8 mouse cellular contexts compared by ENCODE assay signal in the genomic region with DNA sequence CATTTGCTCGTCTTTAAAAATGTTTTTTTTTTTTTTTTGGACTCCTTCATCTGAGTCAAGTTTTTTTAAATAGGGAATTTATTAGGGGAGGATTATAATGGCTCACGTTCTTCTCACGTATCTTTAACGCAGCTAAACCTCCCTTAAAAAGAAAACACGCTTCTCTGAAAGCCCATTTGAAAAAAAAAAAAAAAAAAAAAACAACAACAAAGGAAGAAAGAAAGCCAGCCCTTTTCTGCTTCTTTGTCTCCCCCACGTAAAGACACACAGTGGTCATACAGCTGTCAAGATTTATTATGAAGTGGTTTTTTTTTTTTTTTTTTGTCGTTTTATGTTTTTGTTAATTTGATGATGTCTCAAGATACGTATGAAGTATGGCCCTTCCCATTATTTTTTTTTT. TPM values are rescaled to one million over a fixed set of nuclear protein-coding genes. Genes with fewer than 3 reads are reported as not detected.
DNase-seq lines count a peak whose midpoint lies in the region; ATAC-seq and TF ChIP-seq lines count a peak whose summit lies in the region.

No protein-coding gene starts in this region.

- H3K27me3 ChIP-seq in heart, embryonic 12.5 days (replicated peaks): 0 out of 2 replicates have a peak, but pooled peaks cover 6% of the 10 kb centered on the region
- peaks cover 17% of the 10 kb centered on the region for H3K27me3 ChIP-seq in E14TG2a.4 (ENCODE audit: insufficient read depth, low read length)
- H3K27me3 ChIP-seq in forebrain, embryonic 15.5 days: no peaks in the 10 kb centered on the region
- no peaks in the 10 kb centered on the region; the same call in 1 of the 2 replicates for H3K27me3 ChIP-seq in liver, embryonic 16.5 days (ENCODE audit: control insufficient read depth, insufficient read depth, low read depth, low read length)

- DNase-seq in heart, postnatal 14 days: no peak
- DNase-seq in B cell, adult 2 months: no peak
- DNase-seq in adrenal gland, postnatal 4 days (ENCODE audit: low spot score in 2 of 2): no peak
- no peak for DNase-seq in thymus, postnatal 4 days

- peak overlapping the region; percentile 68 for H3K4me2 ChIP-seq in heart, embryonic 12.5 days
- peak overlapping the region; percentile 68 for H3K4me2 ChIP-seq in forebrain, embryonic 15.5 days (replicated peaks)
- peak overlapping the region; percentile 80 for H3K4me2 ChIP-seq in liver, embryonic 16.5 days (ENCODE audit: low read depth, low read length)

- peak overlapping the region; percentile 14; the same call in 1 of the 2 replicates for H3K27ac ChIP-seq in heart, embryonic 12.5 days (ENCODE audit: poor library complexity, severe bottlenecking)
- H3K27ac ChIP-seq in forebrain, embryonic 15.5 days (replicated peaks): peak overlapping the region; percentile 65; the same call in 1 of the 2 replicates
- peak overlapping the region; percentile 86 for H3K27ac ChIP-seq in liver, embryonic 16.5 days (ENCODE audit: low read length)

- H3K36me3 ChIP-seq in heart, embryonic 12.5 days: peaks cover 5% of the 10 kb centered on the region; the same call in 1 of the 2 replicates
- no peaks in the 10 kb centered on the region for H3K36me3 ChIP-seq in E14TG2a.4 (ENCODE audit: insufficient read depth, low read length)
- no peaks in the 10 kb centered on the region for H3K36me3 ChIP-seq in forebrain, embryonic 15.5 days
- peaks cover 3% of the 10 kb centered on the region; the same call in 1 of the 2 replicates for H3K36me3 ChIP-seq in liver, embryonic 16.5 days (ENCODE audit: control insufficient read depth, insufficient read depth)

- intact Hi-C loops in heart, postnatal 14 days (cut with DNase I): loop anchor here (5.0 kb wide), 1 partner anchor 76 kb away; the partner anchor contains the start of gene Zfand4

- 0 out of 2 replicates have a peak, but pooled peaks cover 3% of the 10 kb centered on the region for H3K4me1 ChIP-seq in heart, embryonic 12.5 days (replicated peaks)
- H3K4me1 ChIP-seq in E14TG2a.4 (replicated peaks; ENCODE audit: low read depth, low read length): peaks cover 4% of the 10 kb centered on the region; the same call in 1 of the 2 replicates
- H3K4me1 ChIP-seq in forebrain, embryonic 15.5 days: peaks cover 14% of the 10 kb centered on the region
- peaks cover 31% of the 10 kb centered on the region for H3K4me1 ChIP-seq in liver, embryonic 16.5 days (ENCODE audit: control insufficient read depth, low read depth, low read length)

- TF ChIP-seq CTCF in E14TG2a.4 (conservative IDR thresholded peaks at IDR 0.05; ENCODE audit: low read length): no peak

- no peaks in the 10 kb centered on the region; the same call in 1 of the 2 replicates for H3K9me3 ChIP-seq in heart, embryonic 12.5 days (replicated peaks)
- H3K9me3 ChIP-seq in E14TG2a.4 (ENCODE audit: low read length): no peaks in the 10 kb centered on the region
- H3K9me3 ChIP-seq in forebrain, embryonic 15.5 days: no peaks in the 10 kb centered on the region
- H3K9me3 ChIP-seq in liver, embryonic 16.5 days (replicated peaks; ENCODE audit: control insufficient read depth, low read length): no peaks in the 10 kb centered on the region

- no peak for ATAC-seq in heart, embryonic 12.5 days (ENCODE audit: insufficient number of reproducible peaks, low FRiP score)
- ATAC-seq in forebrain, embryonic 15.5 days (replicated peaks): no peak
- ATAC-seq in liver, embryonic 16.5 days (ENCODE audit: low read depth): no peak

- peak overlapping the region; percentile 94 for H3K4me3 ChIP-seq in heart, embryonic 12.5 days
- H3K4me3 ChIP-seq in E14TG2a.4 (replicated peaks; ENCODE audit: low read length): peak overlapping the region; percentile 90
- peak overlapping the region; percentile 95 for H3K4me3 ChIP-seq in forebrain, embryonic 15.5 days
- H3K4me3 ChIP-seq in liver, embryonic 16.5 days (ENCODE audit: low read depth, low read length): peak overlapping the region; percentile 91

- WGBS in heart, embryonic 12.5 days: 10% methylated on average over 8 of the region's 8 CpGs
- WGBS in forebrain, embryonic 15.5 days: 4% methylated on average over 8 of the region's 8 CpGs
- WGBS in liver, embryonic 16.5 days (ENCODE audit: insufficient replicate concordance): 6% methylated on average over 8 of the region's 8 CpGs

- H3K9ac ChIP-seq in heart, embryonic 12.5 days: peak overlapping the region; percentile 83
- peak overlapping the region; percentile 85 for H3K9ac ChIP-seq in forebrain, embryonic 15.5 days (replicated peaks)
- peak overlapping the region; percentile 89 for H3K9ac ChIP-seq in liver, embryonic 16.5 days (ENCODE audit: low read depth, low read length)

RNA-seq across cellular contexts. Expression of gene March8, which starts 0.7 kb away (rescaled TPM):
- 35.3 and 35.7 TPM in 2 replicates for polyA plus RNA-seq in heart, embryonic 12.5 days (2016; fragmentation: Nextera tagmentation; extraction: Ambion mirVana)
- 10 to 100 TPM; 39.5 to 46.6 TPM for total RNA-seq in heart, postnatal 14 days (2021)
- polyA plus RNA-seq in forebrain, embryonic 15.5 days (2015; fragmentation: Nextera tagmentation; extraction: Ambion mirVana): 52.3 and 55.7 TPM in 2 replicates
- 91.7 TPM in 2 replicates for polyA plus RNA-seq in liver, embryonic 16.5 days (2015; fragmentation: Nextera tagmentation; extraction: Ambion mirVana)
- 10 to 100 TPM; 80.1 to 98.6 TPM for total RNA-seq in adrenal gland, postnatal 4 days (2021)

Comparison
In these comparisons a context has a peak if more than half of its experiments do, and no peak if none do; other contexts are left out.
1. H3K27ac ChIP-seq: peak in every context shown above with its lines; median percentile 86 in liver, embryonic 16.5 days; 65 in forebrain, embryonic 15.5 days; 14 in heart, embryonic 12.5 days.